Mouse (Mus musculus): ENCODE measurements around the gene Aass. TPM values are rescaled to one million over a fixed set of nuclear protein-coding genes. Genes with fewer than 3 reads are reported as not detected.

Aass gene
- 1.4 and 2.4 TPM in 2 replicates for polyA plus RNA-seq (2012; rRNA removed)

DNA sequence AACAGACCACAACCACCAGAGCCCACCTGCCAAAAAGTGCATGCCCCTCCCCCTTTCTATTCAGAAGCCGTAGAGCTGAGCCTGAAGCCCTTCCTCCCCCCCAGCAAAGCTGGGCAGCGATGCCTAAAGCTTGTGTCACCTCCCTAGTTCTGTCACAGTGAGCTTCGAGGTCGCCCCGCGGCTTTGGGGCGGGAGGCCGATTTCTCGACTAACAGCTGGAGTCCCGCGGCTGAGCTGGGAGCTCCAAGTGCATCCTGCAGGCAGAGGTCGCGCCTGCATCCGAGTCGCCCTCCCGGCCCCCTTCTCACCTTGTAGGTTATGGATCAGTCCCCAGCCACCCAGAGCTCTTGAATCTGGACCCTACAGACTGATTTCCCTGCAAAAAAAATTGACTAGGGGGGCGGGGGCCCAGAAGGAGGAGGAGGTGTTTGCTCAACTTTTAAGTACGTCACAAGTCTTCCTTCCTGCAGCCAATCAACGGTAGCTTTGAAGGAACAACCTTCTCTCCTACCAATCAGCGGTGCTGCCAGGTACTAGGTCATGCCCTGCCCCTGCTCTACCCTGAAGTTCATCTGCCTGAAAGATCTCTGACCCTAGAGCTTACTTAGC, at the start of gene Aass:
Gene Aass, minus strand, starts transcription at position 414 of the 609 bp plus-strand sequence.

Other genes with a start within 250 kb of the Aass start
- 7.0 and 10.4 TPM in 2 replicates for gene Fezf1, start 115.4 kb upstream of the Aass start, polyA plus RNA-seq (2012; rRNA removed)